Mouse (Mus musculus): ENCODE results near the gene Brd1. TPM values are rescaled to one million over a fixed set of nuclear protein-coding genes. Genes with fewer than 3 reads are reported as not detected.

The Brd1 gene
- total and polyA plus RNA-seq, 2 experiments from 2014 or later, result 13.1 to 45.2 TPM

GRCm38 (mm10) chr15:88694033-88694432, 40.0 kb downstream of the Brd1 start:
- Histone ChIP-seq H3K4me3 (ENCODE audit: low read length) (no peak overlapping the region), H3K4me2 (ENCODE audit: low read depth, low read length) (no peak overlapping the region), H3K9ac (replicated peaks; ENCODE audit: low read length) (no peak overlapping the region), H3K36me3 (ENCODE audit: insufficient read depth, low read length) (peaks cover 53% of the 10 kb centered on the region), H3K4me1 (ENCODE audit: insufficient read depth, low read length) (0 out of 2 replicates have a peak, but pooled peaks cover 3% of the 10 kb centered on the region), H3K9me3 (ENCODE audit: low read length) (no peaks in the 10 kb centered on the region), H3K27ac (no peak overlapping the region), H3K27me3 (ENCODE audit: insufficient read depth, low read length) (no peaks in the 10 kb centered on the region)
- peak; percentile 73 for DNase-seq (ENCODE audit: low spot score)
- TF ChIP-seq CTCF (IDR thresholded peaks at IDR 0.05; ENCODE audit: low read depth), result no peak
- ATAC-seq, result peak; percentile 47; the same call in 1 of the 2 replicates
- WGBS, result 30% methylated on average over 5 of the region's 5 CpGs

GRCm38 (mm10) chr15:88692720-88693119, 41.3 kb downstream of the Brd1 start:
- Histone ChIP-seq H3K4me2 (ENCODE audit: low read depth, low read length) (no peak overlapping the region), H3K4me1 (ENCODE audit: insufficient read depth, low read length) (0 out of 2 replicates have a peak, but pooled peaks cover 3% of the 10 kb centered on the region), H3K9ac (replicated peaks; ENCODE audit: low read length) (no peak overlapping the region), H3K4me3 (ENCODE audit: low read length) (no peak overlapping the region), H3K27me3 (ENCODE audit: insufficient read depth, low read length) (no peaks in the 10 kb centered on the region), H3K36me3 (ENCODE audit: insufficient read depth, low read length) (peaks cover 61% of the 10 kb centered on the region), H3K9me3 (ENCODE audit: low read length) (no peaks in the 10 kb centered on the region), H3K27ac (no peak overlapping the region)
- ATAC-seq, result no peak
- 64% methylated on average over 9 of the region's 9 CpGs for WGBS
- no peak for DNase-seq (ENCODE audit: low spot score)
- TF ChIP-seq CTCF (IDR thresholded peaks at IDR 0.05; ENCODE audit: low read depth), result no peak

DNA sequence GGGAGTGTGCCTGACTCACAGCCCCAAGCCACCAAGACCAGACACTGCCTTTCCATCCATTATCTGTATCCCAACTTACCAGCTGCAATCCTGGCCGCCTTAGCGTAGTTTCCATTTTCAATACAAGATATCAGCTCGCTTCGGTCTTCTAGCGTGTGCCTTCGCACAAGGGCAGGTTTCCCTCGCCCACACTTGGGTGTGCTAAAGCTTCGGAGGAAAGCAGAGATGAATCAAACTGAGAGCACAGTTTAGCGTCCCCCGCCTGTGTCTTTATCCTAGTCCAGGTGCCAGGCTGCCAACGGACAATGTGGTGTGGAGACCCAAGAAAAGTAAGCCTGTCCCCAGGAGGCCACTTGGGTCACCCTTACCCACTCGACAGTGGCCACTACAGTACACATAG, 42.9 kb downstream of the Brd1 start:
- no peak for ATAC-seq
- Histone ChIP-seq H3K36me3 (ENCODE audit: insufficient read depth, low read length) (peaks cover 61% of the 10 kb centered on the region), H3K27me3 (ENCODE audit: insufficient read depth, low read length) (no peaks in the 10 kb centered on the region), H3K4me1 (ENCODE audit: insufficient read depth, low read length) (0 out of 2 replicates have a peak, but pooled peaks cover 3% of the 10 kb centered on the region), H3K4me3 (ENCODE audit: low read length) (no peak overlapping the region), H3K4me2 (ENCODE audit: low read depth, low read length) (no peak overlapping the region), H3K27ac (no peak overlapping the region), H3K9ac (replicated peaks; ENCODE audit: low read length) (no peak overlapping the region), H3K9me3 (ENCODE audit: low read length) (no peaks in the 10 kb centered on the region)
- no peak for TF ChIP-seq CTCF (IDR thresholded peaks at IDR 0.05; ENCODE audit: low read depth)
- 93% methylated on average over 12 of the region's 12 CpGs for WGBS
- no peak for DNase-seq (ENCODE audit: low spot score)

DNA sequence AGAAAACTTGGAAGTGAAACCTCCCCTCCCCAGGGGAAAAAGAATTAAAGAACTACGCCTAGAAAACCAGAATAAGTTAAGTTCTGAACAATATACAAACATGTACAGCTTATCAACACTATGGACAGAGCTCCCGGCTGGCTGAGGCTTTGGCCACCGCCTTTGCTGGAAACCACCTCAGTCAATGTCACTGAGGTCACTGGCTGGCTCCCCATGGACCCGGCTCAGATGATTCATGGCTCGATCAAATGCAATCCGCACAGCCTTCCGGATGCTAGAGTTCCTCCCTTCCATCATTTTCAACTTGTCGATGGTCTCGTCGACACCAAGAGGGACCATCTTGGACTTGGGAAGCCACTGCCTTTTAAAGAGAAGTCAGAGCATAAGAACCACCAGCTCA, 45.9 kb downstream of the Brd1 start:
- ATAC-seq (no peak), DNase-seq (ENCODE audit: low spot score) (no peak)
- Histone ChIP-seq H3K27ac (no peak overlapping the region), H3K27me3 (ENCODE audit: insufficient read depth, low read length) (no peaks in the 10 kb centered on the region), H3K9ac (replicated peaks; ENCODE audit: low read length) (no peak overlapping the region), H3K4me2 (ENCODE audit: low read depth, low read length) (no peak overlapping the region), H3K36me3 (ENCODE audit: insufficient read depth, low read length) (peaks cover 45% of the 10 kb centered on the region), H3K9me3 (ENCODE audit: low read length) (no peaks in the 10 kb centered on the region), H3K4me1 (ENCODE audit: insufficient read depth, low read length) (no peaks in the 10 kb centered on the region), H3K4me3 (ENCODE audit: low read length) (no peak overlapping the region)
- WGBS, result 85% methylated on average over 10 of the region's 10 CpGs
- TF ChIP-seq CTCF (IDR thresholded peaks at IDR 0.05; ENCODE audit: low read depth), result no peak

- no peak overlapping the region for H3K4me2 ChIP-seq (ENCODE audit: low read depth, low read length)
- ATAC-seq (0 out of 2 replicates have a peak, but pooled peaks have one; percentile 31), DNase-seq (ENCODE audit: low spot score) (no peak)
- H3K27me3 ChIP-seq (ENCODE audit: insufficient read depth, low read length), result no peaks in the 10 kb centered on the region
- no peak overlapping the region for H3K27ac ChIP-seq
- no peak overlapping the region for H3K9ac ChIP-seq (replicated peaks; ENCODE audit: low read length)
- H3K36me3 ChIP-seq (ENCODE audit: insufficient read depth, low read length), result peaks cover 40% of the 10 kb centered on the region
- no peak for TF ChIP-seq CTCF (IDR thresholded peaks at IDR 0.05; ENCODE audit: low read depth)
- H3K9me3 ChIP-seq (ENCODE audit: low read length), result no peaks in the 10 kb centered on the region
- WGBS, result 90% methylated on average over 5 of the region's 5 CpGs
- no peaks in the 10 kb centered on the region for H3K4me1 ChIP-seq (ENCODE audit: insufficient read depth, low read length)
- no peak overlapping the region for H3K4me3 ChIP-seq (ENCODE audit: low read length)
Observed at GRCm38 (mm10) chr15:88686725-88687124, 47.3 kb downstream of the Brd1 start.

- no peak for TF ChIP-seq CTCF (IDR thresholded peaks at IDR 0.05; ENCODE audit: low read depth)
- ATAC-seq (no peak), DNase-seq (ENCODE audit: low spot score) (no peak)
- peaks cover 13% of the 10 kb centered on the region for H3K36me3 ChIP-seq (ENCODE audit: insufficient read depth, low read length)
- H3K27me3 ChIP-seq (ENCODE audit: insufficient read depth, low read length), result no peaks in the 10 kb centered on the region
- 91% methylated on average over 6 of the region's 6 CpGs for WGBS
- no peaks in the 10 kb centered on the region for H3K4me1 ChIP-seq (ENCODE audit: insufficient read depth, low read length)
- H3K4me3 ChIP-seq (ENCODE audit: low read length), result no peak overlapping the region
- no peaks in the 10 kb centered on the region for H3K9me3 ChIP-seq (ENCODE audit: low read length)
- H3K27ac ChIP-seq, result no peak overlapping the region
- no peak overlapping the region for H3K9ac ChIP-seq (replicated peaks; ENCODE audit: low read length)
- no peak overlapping the region for H3K4me2 ChIP-seq (ENCODE audit: low read depth, low read length)
Observed at GRCm38 (mm10) chr15:88684039-88684438, 50.0 kb downstream of the Brd1 start.

- ATAC-seq (no peak), DNase-seq (ENCODE audit: low spot score) (peak; percentile 34)
- Histone ChIP-seq H3K36me3 (ENCODE audit: insufficient read depth, low read length) (no peaks in the 10 kb centered on the region), H3K4me3 (ENCODE audit: low read length) (no peak overlapping the region), H3K4me2 (ENCODE audit: low read depth, low read length) (no peak overlapping the region), H3K27me3 (ENCODE audit: insufficient read depth, low read length) (no peaks in the 10 kb centered on the region), H3K27ac (no peak overlapping the region), H3K4me1 (ENCODE audit: insufficient read depth, low read length) (no peaks in the 10 kb centered on the region), H3K9me3 (ENCODE audit: low read length) (no peaks in the 10 kb centered on the region), H3K9ac (replicated peaks; ENCODE audit: low read length) (no peak overlapping the region)
- 60% methylated on average over 5 of the region's 5 CpGs for WGBS
- no peak for TF ChIP-seq CTCF (IDR thresholded peaks at IDR 0.05; ENCODE audit: low read depth)
Observed at GRCm38 (mm10) chr15:88680931-88681330, 53.1 kb downstream of the Brd1 start.

All from hindbrain, postnatal 0 days (tissue).